Mouse (Mus musculus): ENCODE results near the gene Hdac11. TPM values are rescaled to one million over a fixed set of nuclear protein-coding genes. Genes with fewer than 3 reads are reported as not detected.
"Not testable (repeated sequence)": the region's sequence is repeated elsewhere in the genome, so short reads cannot be mapped to it uniquely, and the experiment has no call there.

Hdac11 gene
- polyA plus RNA-seq, 1 experiment from 2014 or later, result 15.6 TPM

DNA sequence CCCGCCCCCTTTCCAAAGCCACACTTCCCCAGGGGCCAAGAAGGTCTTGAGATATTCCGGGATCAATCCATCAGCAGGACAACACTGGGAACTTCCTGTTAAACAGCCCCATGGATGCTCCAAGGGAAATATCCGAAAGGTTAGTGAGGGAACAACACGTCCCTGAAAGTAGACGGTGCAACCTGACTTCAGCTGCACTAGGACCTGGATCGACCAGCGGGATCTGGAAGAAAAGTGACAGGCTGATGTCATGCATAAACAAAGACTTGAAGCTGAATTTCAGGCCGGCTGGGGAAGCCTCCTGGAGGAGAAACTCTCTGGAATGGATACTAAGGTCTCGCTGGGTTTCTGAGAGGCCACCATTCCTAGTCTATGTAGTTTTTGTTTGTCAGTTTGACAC, 39.3 kb upstream of the Hdac11 start:
- Histone ChIP-seq H3K4me3 (peak overlapping the region; percentile 80), H3K27me3 (ENCODE audit: insufficient read depth, poor library complexity, severe bottlenecking) (peaks cover 19% of the 10 kb centered on the region), H3K9me3 (peaks cover 9% of the 10 kb centered on the region), H3K4me1 (replicated peaks) (peaks cover 45% of the 10 kb centered on the region), H3K27ac (peak overlapping the region; percentile 95), H3K36me3 (no peaks in the 10 kb centered on the region)
- WGBS, result 2% methylated on average over 9 of the region's 9 CpGs
- no peak for DNase-seq (ENCODE audit: low spot score)

DNA sequence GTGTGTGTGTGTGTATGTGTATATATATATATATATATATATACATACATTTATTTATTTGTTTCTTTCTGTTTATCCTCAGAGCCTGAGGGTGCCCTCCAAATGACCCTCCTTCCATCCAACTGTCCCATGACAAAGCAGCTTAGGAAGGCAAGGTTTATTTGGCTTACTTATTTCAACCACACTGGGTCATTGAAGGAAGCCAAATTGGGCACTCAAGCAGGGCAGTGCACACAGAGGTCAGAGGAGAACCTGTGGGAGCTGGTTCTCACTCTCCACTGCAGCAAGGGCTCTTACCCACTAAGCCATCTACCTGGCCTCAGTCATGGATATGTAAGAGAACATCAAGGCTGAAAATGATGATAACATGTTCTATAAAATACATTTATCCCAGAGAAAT, 37.9 kb upstream of the Hdac11 start:
- Histone ChIP-seq H3K27me3 (ENCODE audit: insufficient read depth, poor library complexity, severe bottlenecking) (peaks cover 19% of the 10 kb centered on the region), H3K4me3 (no peak overlapping the region), H3K9me3 (peaks cover 9% of the 10 kb centered on the region), H3K27ac (no peak overlapping the region), H3K36me3 (no peaks in the 10 kb centered on the region), H3K4me1 (replicated peaks) (peaks cover 45% of the 10 kb centered on the region)
- no peak for DNase-seq (ENCODE audit: low spot score)

DNA sequence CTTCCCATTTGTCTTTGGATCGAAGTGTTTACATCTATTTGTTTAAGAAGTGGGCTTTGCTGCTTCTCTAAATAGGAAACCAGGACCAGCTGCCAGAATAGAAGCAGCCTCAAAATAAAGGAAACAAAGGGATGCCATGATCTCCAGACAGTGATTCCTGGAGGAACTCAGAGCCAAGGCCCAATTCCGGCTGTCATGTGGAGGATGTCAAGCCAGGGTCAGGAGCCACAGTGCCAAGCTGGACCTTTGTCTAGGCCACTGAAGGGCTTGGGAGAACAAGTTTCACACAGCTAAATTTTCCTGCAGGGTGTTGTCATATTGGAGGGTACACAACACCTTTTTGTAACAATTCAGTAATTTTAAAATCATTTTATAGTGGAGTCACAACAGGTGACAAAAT, 36.3 kb upstream of the Hdac11 start:
- H3K4me1 ChIP-seq (replicated peaks), result peaks cover 32% of the 10 kb centered on the region
- H3K27me3 ChIP-seq (ENCODE audit: insufficient read depth, poor library complexity, severe bottlenecking), result peaks cover 19% of the 10 kb centered on the region
- no peaks in the 10 kb centered on the region for H3K36me3 ChIP-seq
- peaks cover 9% of the 10 kb centered on the region for H3K9me3 ChIP-seq
- no peak overlapping the region for H3K4me3 ChIP-seq
- WGBS, result 85% methylated on average over 2 of the region's 2 CpGs
- DNase-seq (ENCODE audit: low spot score), result no peak
- H3K27ac ChIP-seq, result no peak overlapping the region

DNA sequence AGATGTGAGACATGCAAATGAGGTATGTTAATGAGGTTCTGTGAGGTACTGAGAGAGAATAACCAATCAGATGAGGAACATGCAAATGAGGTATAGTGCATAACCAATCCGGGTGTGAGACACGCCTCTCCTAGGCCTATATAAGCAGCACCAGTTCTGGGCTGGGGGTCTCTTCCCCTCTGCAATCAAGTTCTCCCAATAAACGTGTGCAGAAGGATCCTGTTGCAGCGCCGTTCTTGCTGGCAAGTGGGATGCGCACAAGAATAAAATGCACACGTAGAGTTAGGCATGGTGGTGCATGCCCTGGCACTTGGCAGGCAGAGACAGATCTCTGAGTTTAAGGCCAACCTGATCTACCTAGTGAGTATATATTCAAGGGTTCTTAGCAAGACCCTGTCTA, 35.4 kb upstream of the Hdac11 start:
- H3K4me3 ChIP-seq; DNase-seq (ENCODE audit: low spot score); H3K9me3 ChIP-seq; H3K36me3 ChIP-seq; H3K27ac ChIP-seq: not testable (repeated sequence)
- peaks cover 24% of the 10 kb centered on the region for H3K4me1 ChIP-seq (replicated peaks)
- H3K27me3 ChIP-seq (ENCODE audit: insufficient read depth, poor library complexity, severe bottlenecking), result peaks cover 19% of the 10 kb centered on the region
- WGBS, result 92% methylated on average over 7 of the region's 7 CpGs

DNA sequence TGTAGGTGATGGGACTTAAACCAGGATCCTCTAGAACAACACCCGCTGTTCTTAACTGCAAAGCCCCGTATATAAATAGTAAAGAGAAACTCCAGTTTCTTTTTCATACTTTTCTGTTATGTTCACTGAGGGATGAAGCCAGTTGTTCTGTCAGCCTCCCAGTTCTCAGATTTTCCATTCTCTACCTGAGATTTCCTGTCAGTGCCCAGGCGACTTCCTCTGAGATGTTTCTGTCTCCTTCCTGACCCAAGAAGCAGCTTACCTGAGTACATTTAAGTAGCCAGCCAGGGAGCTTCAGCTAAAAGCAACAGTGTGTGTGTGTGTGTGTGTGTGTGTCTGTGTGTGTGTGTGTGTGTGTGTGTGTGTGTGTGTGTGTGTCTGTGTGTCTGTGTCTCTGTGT, 33.0 kb upstream of the Hdac11 start:
- Histone ChIP-seq H3K27me3 (ENCODE audit: insufficient read depth, poor library complexity, severe bottlenecking) (peaks cover 9% of the 10 kb centered on the region; the same call in 1 of the 2 replicates), H3K9me3 (peaks cover 9% of the 10 kb centered on the region), H3K36me3 (no peaks in the 10 kb centered on the region), H3K27ac (no peak overlapping the region), H3K4me1 (replicated peaks) (0 out of 2 replicates have a peak, but pooled peaks cover 2% of the 10 kb centered on the region), H3K4me3 (no peak overlapping the region)
- no peak for DNase-seq (ENCODE audit: low spot score)
- WGBS, result 89% methylated on average over 3 of the region's 3 CpGs

DNA sequence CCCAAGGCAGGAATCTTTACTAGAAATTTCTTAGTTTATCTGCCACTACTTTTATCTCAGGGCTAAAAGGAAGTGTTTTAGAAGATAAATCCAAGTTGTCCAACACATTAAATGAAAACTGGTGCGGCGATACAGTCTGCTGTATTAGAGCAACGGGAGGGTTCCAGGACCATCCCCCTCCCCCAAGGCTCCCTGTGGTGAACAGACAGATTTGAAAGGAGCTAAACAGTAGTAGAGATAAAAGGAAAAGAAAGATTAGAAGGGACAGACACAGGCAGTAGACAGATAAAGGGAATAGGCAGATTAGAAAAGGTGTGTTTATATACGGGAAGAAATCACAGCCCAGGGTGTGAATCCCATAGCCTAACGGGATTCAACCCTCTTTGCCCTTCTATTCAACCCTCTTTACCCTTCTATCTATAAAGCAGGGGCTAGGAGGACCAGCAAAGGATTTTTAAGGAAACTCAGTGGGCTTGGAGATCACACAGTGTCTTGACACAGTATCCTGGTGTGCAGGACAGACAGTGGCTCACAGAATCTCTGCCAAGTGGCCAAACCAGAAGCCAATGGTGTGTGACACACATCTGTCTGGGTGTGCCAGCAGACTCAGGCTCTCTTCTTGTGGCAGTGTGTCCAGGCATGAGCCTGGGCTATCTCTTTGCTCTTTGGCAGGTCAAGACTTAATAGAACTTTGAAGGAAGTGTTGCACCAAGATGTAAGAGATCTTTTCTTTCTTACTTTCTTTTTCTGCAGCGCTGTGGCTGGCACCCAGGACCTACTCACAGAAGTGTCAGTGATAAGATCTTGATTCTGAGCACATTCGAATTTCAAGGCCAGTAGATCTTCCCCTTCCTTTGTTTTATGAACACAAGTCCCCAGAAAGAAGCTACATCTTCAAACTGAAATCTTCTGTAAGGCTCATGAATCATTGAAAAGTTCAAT, 31.9 kb upstream of the Hdac11 start:
- WGBS, result 53% methylated on average over 7 of the region's 7 CpGs
- Histone ChIP-seq H3K4me1 (replicated peaks) (0 out of 2 replicates have a peak, but pooled peaks cover 2% of the 10 kb centered on the region), H3K4me3 (no peak overlapping the region), H3K27ac (no peak overlapping the region), H3K36me3 (no peaks in the 10 kb centered on the region), H3K27me3 (ENCODE audit: insufficient read depth, poor library complexity, severe bottlenecking) (no peaks in the 10 kb centered on the region), H3K9me3 (peaks cover 9% of the 10 kb centered on the region)
- no peak for DNase-seq (ENCODE audit: low spot score)

DNA sequence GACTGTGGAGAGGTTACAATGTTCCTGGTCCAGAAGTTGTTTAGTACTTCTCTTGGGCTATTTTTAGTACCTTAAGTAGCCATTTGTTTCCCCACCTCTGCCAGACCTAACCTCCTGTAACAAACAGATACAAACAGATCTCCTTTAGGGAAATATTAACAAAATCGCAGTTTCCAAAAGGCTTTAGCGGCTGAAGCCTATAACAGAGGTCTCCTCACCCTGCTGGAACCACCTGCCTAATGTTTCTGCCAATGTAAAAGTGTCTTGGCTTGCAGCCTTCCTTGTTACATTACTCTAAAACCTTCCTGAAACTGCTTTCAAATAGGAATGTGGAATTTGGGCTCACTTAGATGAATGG, 31.3 kb upstream of the Hdac11 start:
- H3K27me3 ChIP-seq (ENCODE audit: insufficient read depth, poor library complexity, severe bottlenecking), result no peaks in the 10 kb centered on the region
- no peaks in the 10 kb centered on the region for H3K36me3 ChIP-seq
- DNase-seq (ENCODE audit: low spot score), result no peak
- no peak overlapping the region for H3K27ac ChIP-seq
- H3K9me3 ChIP-seq, result peaks cover 9% of the 10 kb centered on the region
- 0 out of 2 replicates have a peak, but pooled peaks cover 2% of the 10 kb centered on the region for H3K4me1 ChIP-seq (replicated peaks)
- WGBS, result 84% methylated on average over 2 of the region's 2 CpGs
- H3K4me3 ChIP-seq, result no peak overlapping the region

DNA sequence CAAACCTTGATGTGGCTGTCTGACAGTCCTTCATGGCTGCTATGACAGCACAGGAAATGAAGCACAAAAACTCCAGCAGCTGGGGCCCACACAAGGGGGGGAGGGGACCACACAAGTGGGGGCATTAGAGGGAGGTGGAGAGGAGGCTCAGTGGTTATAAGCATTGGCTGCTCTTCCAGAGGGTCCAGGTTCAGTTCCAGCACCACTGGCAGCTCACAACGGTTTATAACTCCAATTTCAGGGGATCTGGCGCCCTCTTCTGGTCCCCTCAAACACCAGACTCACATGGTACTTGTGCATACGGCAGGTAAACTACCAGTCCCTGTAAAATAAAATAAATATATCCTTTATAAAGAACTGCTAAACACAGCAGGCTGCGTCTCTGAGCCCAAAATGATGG, 27.5 kb upstream of the Hdac11 start:
- H3K9me3 ChIP-seq, result no peaks in the 10 kb centered on the region
- H3K4me1 ChIP-seq (replicated peaks), result 0 out of 2 replicates have a peak, but pooled peaks cover 2% of the 10 kb centered on the region
- no peak overlapping the region for H3K4me3 ChIP-seq
- 45% methylated on average over 4 of the region's 4 CpGs for WGBS
- H3K27me3 ChIP-seq (ENCODE audit: insufficient read depth, poor library complexity, severe bottlenecking), result no peaks in the 10 kb centered on the region; the same call in 1 of the 2 replicates
- no peak overlapping the region for H3K27ac ChIP-seq
- no peaks in the 10 kb centered on the region for H3K36me3 ChIP-seq
- DNase-seq (ENCODE audit: low spot score), result no peak

DNA sequence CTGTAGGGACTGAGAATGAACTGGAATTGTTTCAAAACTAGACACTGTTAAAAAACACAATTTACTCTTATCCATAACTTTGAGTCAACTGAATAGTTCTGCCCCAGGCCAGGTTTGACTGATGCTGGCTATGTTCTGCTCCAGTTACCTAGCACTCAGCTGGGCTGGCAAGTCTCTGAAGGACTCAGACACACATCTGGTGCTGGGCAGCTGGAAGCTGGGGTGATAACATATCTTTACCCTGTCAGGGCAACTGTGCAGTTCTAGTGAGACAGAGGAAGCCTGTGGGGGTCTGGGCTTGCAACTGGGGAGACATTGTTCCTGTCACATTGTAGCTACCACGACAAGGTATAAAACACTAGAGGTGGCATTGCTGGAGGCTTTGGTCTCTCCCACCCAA, 25.6 kb upstream of the Hdac11 start:
- no peaks in the 10 kb centered on the region for H3K9me3 ChIP-seq
- H3K4me3 ChIP-seq, result no peak overlapping the region
- H3K27ac ChIP-seq, result no peak overlapping the region
- 60% methylated on average over 1 of the region's 1 CpGs for WGBS
- no peaks in the 10 kb centered on the region; the same call in 1 of the 2 replicates for H3K27me3 ChIP-seq (ENCODE audit: insufficient read depth, poor library complexity, severe bottlenecking)
- H3K36me3 ChIP-seq, result no peaks in the 10 kb centered on the region
- DNase-seq (ENCODE audit: low spot score), result no peak
- H3K4me1 ChIP-seq (replicated peaks), result no peaks in the 10 kb centered on the region

DNA sequence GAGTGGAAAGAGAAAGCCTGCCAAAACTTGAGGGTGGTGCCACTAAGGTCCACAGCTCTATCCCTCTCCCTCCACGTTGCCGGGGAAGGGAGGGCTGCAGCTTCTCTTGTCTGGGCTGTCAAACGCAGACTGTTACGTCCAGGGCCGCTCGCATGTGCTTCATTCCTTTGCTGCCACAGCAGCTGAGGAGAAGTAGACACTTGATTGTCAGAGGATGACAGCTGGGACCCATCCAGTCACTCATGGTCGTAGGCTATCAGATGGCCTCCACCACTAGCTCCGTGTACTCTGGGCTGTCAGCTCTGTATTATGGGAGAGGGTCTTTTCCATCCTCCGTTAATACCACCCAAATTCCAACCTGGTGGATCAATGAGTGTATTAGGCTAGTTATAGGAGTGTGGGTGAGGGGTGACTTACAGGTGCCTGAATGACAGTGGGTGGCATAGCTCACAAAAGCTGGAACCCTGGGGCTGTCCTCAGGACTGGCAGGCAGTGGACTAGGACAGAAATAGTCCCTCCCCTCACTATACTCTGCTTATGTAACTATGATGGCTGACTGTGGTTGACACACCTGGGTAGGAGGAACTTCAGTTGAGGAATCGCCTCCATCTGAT, 19.0 kb upstream of the Hdac11 start:
- 0 out of 2 replicates have a peak, but pooled peaks cover 3% of the 10 kb centered on the region for H3K4me1 ChIP-seq (replicated peaks)
- no peaks in the 10 kb centered on the region for H3K36me3 ChIP-seq
- H3K9me3 ChIP-seq, result no peaks in the 10 kb centered on the region
- no peaks in the 10 kb centered on the region; the same call in 1 of the 2 replicates for H3K27me3 ChIP-seq (ENCODE audit: insufficient read depth, poor library complexity, severe bottlenecking)
- WGBS, result 82% methylated on average over 10 of the region's 10 CpGs
- no peak for DNase-seq (ENCODE audit: low spot score)
- no peak overlapping the region for H3K4me3 ChIP-seq
- no peak overlapping the region for H3K27ac ChIP-seq

DNA sequence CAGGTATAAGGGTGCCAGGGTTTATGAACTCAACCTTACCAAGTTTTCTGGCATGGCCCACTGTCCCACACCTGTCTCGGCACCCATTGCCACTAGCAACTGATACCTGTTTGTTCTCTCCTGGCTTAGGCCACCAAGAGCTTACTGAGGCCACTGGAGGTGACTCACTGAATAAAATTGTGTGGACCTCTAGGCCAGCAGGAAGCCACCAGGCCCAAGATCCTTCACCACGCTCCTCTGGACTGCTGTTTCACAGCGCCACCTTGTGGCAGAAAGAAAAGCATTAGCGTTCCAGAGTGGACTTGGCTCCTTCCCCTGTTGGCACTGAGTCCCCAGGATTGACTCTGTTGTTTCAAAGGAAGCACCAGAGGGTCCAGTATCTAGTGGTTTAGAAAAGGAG, 16.6 kb upstream of the Hdac11 start:
- 32% methylated on average over 4 of the region's 4 CpGs for WGBS
- H3K36me3 ChIP-seq, result no peaks in the 10 kb centered on the region
- no peaks in the 10 kb centered on the region for H3K27me3 ChIP-seq (ENCODE audit: insufficient read depth, poor library complexity, severe bottlenecking)

DNA sequence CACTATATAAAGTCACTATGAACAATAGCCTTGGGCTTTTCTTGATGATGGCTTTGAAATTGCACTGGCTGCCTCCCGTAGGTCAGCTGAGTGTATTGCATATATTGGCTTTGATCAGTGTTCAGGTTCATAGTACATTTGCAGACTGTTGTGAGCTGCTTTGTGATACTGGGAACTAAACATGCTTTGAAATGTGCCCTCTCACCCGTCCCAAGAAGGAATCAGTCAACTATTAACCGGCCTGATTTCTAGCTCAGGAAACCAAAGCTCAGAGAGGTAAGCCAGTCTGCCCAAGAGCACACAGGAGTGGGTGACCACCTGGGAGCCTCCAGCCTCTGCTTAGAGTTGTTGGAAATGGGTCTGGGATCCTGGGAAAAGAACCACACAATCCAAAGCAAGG, 11.4 kb upstream of the Hdac11 start:
- WGBS, result 82% methylated on average over 3 of the region's 3 CpGs
- Histone ChIP-seq H3K27me3 (ENCODE audit: insufficient read depth, poor library complexity, severe bottlenecking) (no peaks in the 10 kb centered on the region), H3K4me3 (no peak overlapping the region), H3K36me3 (no peaks in the 10 kb centered on the region), H3K4me1 (replicated peaks) (peaks cover 23% of the 10 kb centered on the region), H3K27ac (0 out of 2 replicates have a peak overlapping the region, but pooled peaks have one; percentile 72), H3K9me3 (no peaks in the 10 kb centered on the region)
- no peak for DNase-seq (ENCODE audit: low spot score)

More for the DNA sequence above, 16.6 kb upstream of the Hdac11 start:
- DNase-seq (ENCODE audit: low spot score), result peak; percentile 73
- 0 out of 2 replicates have a peak, but pooled peaks cover 3% of the 10 kb centered on the region for H3K4me1 ChIP-seq (replicated peaks)
- no peaks in the 10 kb centered on the region for H3K9me3 ChIP-seq
- no peak overlapping the region for H3K27ac ChIP-seq
- H3K4me3 ChIP-seq, result no peak overlapping the region

DNA sequence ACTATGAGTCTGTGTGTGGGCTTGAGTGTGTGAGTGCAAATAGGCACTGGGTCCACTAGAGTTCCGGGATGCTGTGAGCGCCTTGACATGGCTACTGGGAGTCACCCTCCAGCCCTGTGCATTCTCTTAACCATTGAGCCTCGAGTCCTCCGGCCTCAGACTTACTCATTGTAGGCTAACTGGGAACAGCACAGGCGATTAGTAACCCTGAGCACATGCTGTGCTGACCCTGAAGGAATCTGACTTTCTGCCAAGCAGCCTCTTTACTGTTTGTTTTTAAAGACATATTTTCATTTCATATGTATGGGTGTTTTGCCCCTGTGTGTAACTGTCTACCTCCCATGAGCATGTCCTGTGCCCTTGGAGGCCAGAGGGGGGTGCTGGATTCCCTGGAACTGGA, 10.9 kb upstream of the Hdac11 start:
- WGBS, result 76% methylated on average over 5 of the region's 5 CpGs
- no peak overlapping the region for H3K4me3 ChIP-seq
- no peaks in the 10 kb centered on the region for H3K36me3 ChIP-seq
- no peaks in the 10 kb centered on the region for H3K27me3 ChIP-seq (ENCODE audit: insufficient read depth, poor library complexity, severe bottlenecking)
- DNase-seq (ENCODE audit: low spot score), result no peak
- H3K9me3 ChIP-seq, result no peaks in the 10 kb centered on the region
- peak overlapping the region; percentile 72; the same call in 1 of the 2 replicates for H3K27ac ChIP-seq
- H3K4me1 ChIP-seq (replicated peaks), result peaks cover 23% of the 10 kb centered on the region

Data from hindbrain, embryonic 10.5 days (tissue).